Mouse (Mus musculus) liver, postnatal 0 days (tissue): Measurements from ENCODE around the gene Ifnl2.

ENCODE experiments used
- CTCF ChIP-seq: sonication (generic); IDR thresholded peaks from 2 replicates; pipeline ENCODE4 v1.5.1; 2016; ENCODE audit warnings: antibody characterized with exemption, low read depth
- EP300 ChIP-seq: IDR thresholded peaks from 2 replicates; pipeline ENCODE4 v1.6.1; 2016; ENCODE audit warnings: antibody characterized with exemption, low read depth, mild to moderate bottlenecking

GRCm38 (mm10) chr7:28476191-28476590 is 34.1 kb downstream of the Ifnl2 start:
- 0 out of 2 replicates have a peak, but pooled peaks have one; percentile 18 for TF ChIP-seq CTCF
- TF ChIP-seq EP300, result no peak
